26 mouse cellular contexts compared by ENCODE assay signal in the genomic region with DNA sequence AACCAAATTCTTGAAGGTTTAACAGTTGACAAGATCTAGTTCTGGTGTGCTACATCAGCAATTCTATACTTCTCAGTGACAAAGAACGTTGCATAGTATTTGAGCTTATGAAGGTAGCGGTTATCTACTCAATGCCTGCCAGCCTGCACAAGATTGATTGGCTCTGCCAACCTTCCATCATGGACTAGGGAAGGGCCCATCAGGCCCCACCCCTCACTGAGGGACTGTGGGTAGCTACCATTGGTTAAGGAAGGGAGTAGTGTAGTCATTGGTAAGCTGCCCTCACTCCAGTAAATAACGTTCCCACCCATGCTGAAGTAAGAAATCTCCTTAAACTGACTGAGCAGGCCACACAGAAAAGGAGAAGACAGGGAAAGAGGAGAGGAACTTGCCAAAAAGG.
A peak's percentile ranks its signal among the peaks of the same experiment; 100 is the strongest.
DNase-seq lines count a peak whose midpoint lies in the region; ATAC-seq and TF ChIP-seq lines count a peak whose summit lies in the region.
"Had no signal": no experiment of that assay in that cellular context is flagged by ENCODE, and none has a peak within 500 bp of the region (broad histone marks: within the 10 kb centered on the region; RNA-seq: fewer than 3 reads in every experiment).

No protein-coding gene starts in this region.

- H3K4me3 ChIP-seq in MEL (ENCODE audit: control insufficient read depth in 1 of 2, insufficient read depth in 1 of 2, low read depth in 2 of 2, low read length in 2 of 2): no peak overlapping the region
- H3K4me3 ChIP-seq in liver, embryonic 13.5 days (replicated peaks): no peak overlapping the region
- H3K4me3 ChIP-seq in intestine, postnatal 0 days (ENCODE audit: low read depth, low read length): no peak overlapping the region
- H3K4me3 ChIP-seq: heart, embryonic 15.5 days; limb, embryonic 12.5 days; neural tube, embryonic 15.5 days had no signal

- peaks cover 2% of the 10 kb centered on the region; the same call in 1 of the 2 replicates for H3K79me2 ChIP-seq in MEL (ENCODE audit: control insufficient read depth, insufficient read depth, low read length, poor library complexity)

- no peaks in the 10 kb centered on the region for H3K9me3 ChIP-seq in MEL (replicated peaks; ENCODE audit: insufficient read depth, low read length)
- no peaks in the 10 kb centered on the region for H3K9me3 ChIP-seq in liver, embryonic 13.5 days (replicated peaks)
- no peaks in the 10 kb centered on the region for H3K9me3 ChIP-seq in intestine, postnatal 0 days (ENCODE audit: control insufficient read depth)
- H3K9me3 ChIP-seq: heart, embryonic 15.5 days; limb, embryonic 12.5 days; neural tube, embryonic 15.5 days had no signal

- TF ChIP-seq RAD21 in MEL (IDR thresholded peaks at IDR 0.05; ENCODE audit: low read depth, low read length): no peak

- ATAC-seq in liver, embryonic 13.5 days (ENCODE audit: low read depth): peak; percentile 80
- ATAC-seq in megakaryocyte progenitor cell, adult 5-6 weeks (replicated peaks; ENCODE audit: poor library complexity): peak; percentile 66
- no peak for ATAC-seq in monocyte, adult 5-6 weeks (replicated peaks; ENCODE audit: insufficient number of reproducible peaks, low FRiP score, low TSS enrichment, poor library complexity, severe bottlenecking)
- ATAC-seq in intestine, postnatal 0 days: no peak
- ATAC-seq: forebrain, postnatal 0 days; inflammation-experienced regulatory T-cells, adult 6 months had no signal

- WGBS in liver, embryonic 13.5 days (ENCODE audit: insufficient replicate concordance): 58% methylated on average over 3 of the region's 3 CpGs
- 84% methylated on average over 3 of the region's 3 CpGs for WGBS in intestine, postnatal 0 days

- no peak for TF ChIP-seq CTCF in MEL (IDR thresholded peaks at IDR 0.05 in 2 of 3, conservative IDR thresholded peaks at IDR 0.05 in 1 of 3; ENCODE audit: control insufficient read depth in 1 of 3, insufficient read depth in 1 of 3, low read depth in 2 of 3, low read length in 3 of 3, poor library complexity in 1 of 3, severe bottlenecking in 1 of 3)
- TF ChIP-seq CTCF in intestine, postnatal 0 days (IDR thresholded peaks at IDR 0.05; ENCODE audit: low read depth): no peak

- H3K36me3 ChIP-seq in MEL (ENCODE audit: control insufficient read depth in 1 of 2, insufficient read depth in 2 of 2, low read length in 2 of 2): peaks cover 0 to 15% of the 10 kb centered on the region in 2 experiments; a peak in 2 of 4 replicates
- H3K36me3 ChIP-seq in liver, embryonic 13.5 days: no peaks in the 10 kb centered on the region
- H3K36me3 ChIP-seq in intestine, postnatal 0 days (ENCODE audit: control insufficient read depth, insufficient read depth): no peaks in the 10 kb centered on the region
- H3K36me3 ChIP-seq: heart, embryonic 15.5 days; limb, embryonic 12.5 days; neural tube, embryonic 15.5 days had no signal

- no peak for TF ChIP-seq EP300 in MEL (IDR thresholded peaks at IDR 0.05; ENCODE audit: low read depth in 1 of 2, low read length in 2 of 2)

- DNase-seq in MEL (ENCODE audit: low read depth, low spot score) (peak; percentile 72), ZHBTc4 (ENCODE audit: low read depth, low spot score) (peak; percentile 56)
- DNase-seq in liver, embryonic 13.5 days: no peak
- DNase-seq in layer of hippocampus, adult 11-12 months (ENCODE audit: low spot score): no peak
- DNase-seq: adrenal gland, adult 2 months; B cell, adult 2 months; cerebellum, adult 18-20 months; cerebellum, postnatal 14 days; forebrain, postnatal 0 days; gastrocnemius, postnatal 36 days; heart, postnatal 36 days; kidney, adult 8-10 months; kidney, postnatal 14 days; lung, adult 2 months; lung, postnatal 4 days; right cerebral cortex, adult 18-20 months; right cerebral cortex, postnatal 4 days had no signal

- peaks cover 2 to 10% of the 10 kb centered on the region in 2 experiments; a peak in 3 of 4 replicates for H3K4me1 ChIP-seq in MEL (ENCODE audit: control insufficient read depth in 1 of 2, insufficient read depth in 2 of 2, low read length in 2 of 2)
- H3K4me1 ChIP-seq in liver, embryonic 13.5 days (replicated peaks): peaks cover 18% of the 10 kb centered on the region
- peaks cover 8% of the 10 kb centered on the region; the same call in 1 of the 2 replicates for H3K4me1 ChIP-seq in intestine, postnatal 0 days (replicated peaks; ENCODE audit: control insufficient read depth, insufficient read depth, low read length)

- H3K9ac ChIP-seq in MEL (ENCODE audit: control insufficient read depth, low read depth, low read length, poor library complexity, severe bottlenecking): no peak overlapping the region
- no peak overlapping the region for H3K9ac ChIP-seq in liver, embryonic 13.5 days
- H3K9ac ChIP-seq in intestine, postnatal 0 days (ENCODE audit: low read depth, low read length): no peak overlapping the region
- H3K9ac ChIP-seq: forebrain, postnatal 0 days; heart, embryonic 15.5 days; hindbrain, embryonic 14.5 days; limb, embryonic 12.5 days; neural tube, embryonic 15.5 days had no signal

- no peak for TF ChIP-seq POLR2A in MEL (IDR thresholded peaks at IDR 0.05; ENCODE audit: control insufficient read depth in 1 of 2, insufficient read depth in 1 of 2, low read depth in 1 of 2, low read length in 2 of 2, poor library complexity in 1 of 2)

- no peaks in the 10 kb centered on the region for H3K27me3 ChIP-seq in MEL (ENCODE audit: control insufficient read depth in 1 of 2, insufficient read depth in 2 of 2, low read length in 2 of 2)
- H3K27me3 ChIP-seq in liver, embryonic 13.5 days: no peaks in the 10 kb centered on the region
- no peaks in the 10 kb centered on the region for H3K27me3 ChIP-seq in intestine, postnatal 0 days (replicated peaks; ENCODE audit: control insufficient read depth, insufficient read depth, low read length)
- H3K27me3 ChIP-seq: heart, embryonic 15.5 days; limb, embryonic 12.5 days; neural tube, embryonic 15.5 days had no signal

- H3K27ac ChIP-seq in MEL (ENCODE audit: control insufficient read depth, low read depth, low read length): no peak overlapping the region
- H3K27ac ChIP-seq in liver, embryonic 13.5 days: no peak overlapping the region
- H3K27ac ChIP-seq in intestine, postnatal 0 days (ENCODE audit: low read depth, low read length): no peak overlapping the region
- H3K27ac ChIP-seq: heart, embryonic 15.5 days; hindbrain, embryonic 14.5 days; limb, embryonic 12.5 days; neural tube, embryonic 15.5 days had no signal

- no peak overlapping the region for H3K4me2 ChIP-seq in liver, embryonic 13.5 days
- no peak overlapping the region for H3K4me2 ChIP-seq in intestine, postnatal 0 days (replicated peaks; ENCODE audit: low read depth)
- H3K4me2 ChIP-seq: heart, embryonic 15.5 days; hindbrain, embryonic 14.5 days; limb, embryonic 12.5 days; midbrain, embryonic 11.5 days; neural tube, embryonic 15.5 days had no signal

TF ChIP-seq in MEL, 35 proteins besides CTCF, POLR2A, EP300 and RAD21:
- TF ChIP-seq UBTF (IDR thresholded peaks at IDR 0.05; ENCODE audit: borderline replicate concordance, insufficient read depth, low read depth, low read length) (no peak), GATA1 (IDR thresholded peaks at IDR 0.05; ENCODE audit: low read depth, low read length) (0 out of 2 replicates have a peak, but pooled peaks have one; percentile 18)

Comparison
In these comparisons a context has a peak if more than half of its experiments do, and no peak if none do; other contexts are left out.
1. DNase-seq: peak in MEL (single experiment) and ZHBTc4 (single experiment); none in liver, embryonic 13.5 days (single experiment) and layer of hippocampus, adult 11-12 months (single experiment).
2. ATAC-seq: peak in liver, embryonic 13.5 days (single experiment) and megakaryocyte progenitor cell, adult 5-6 weeks (single experiment); none in monocyte, adult 5-6 weeks (single experiment) and intestine, postnatal 0 days (single experiment).